Mouse (Mus musculus) intestine, postnatal 0 days (tissue): ENCODE data around the gene Shc3. TPM values are rescaled to one million over a fixed set of nuclear protein-coding genes. Genes with fewer than 3 reads are reported as not detected.
A peak's percentile ranks its signal among the peaks of the same experiment; 100 is the strongest.

Source experiments
- ATAC-seq: fragments of 200-750 bp; cut with Nextera tagmentation; 2 replicates; pipeline ENCODE4 v1.8.0; 2017; ENCODE audit warnings: mild to moderate bottlenecking, moderate TSS enrichment, moderate library complexity
- H3K27ac ChIP-seq: fragments of 300-500 bp; sonication (generic); 2 replicates; pipeline ENCODE4 v1.5.1; 2014; ENCODE audit warnings: mild to moderate bottlenecking, low read depth, low read length, moderate library complexity
- H3K27me3 ChIP-seq: fragments of 300-500 bp; sonication (generic); replicated peaks from 2 replicates; pipeline ENCODE4 v1.6.1; 2014; ENCODE audit warnings: low read length, mixed read lengths; ENCODE audit not compliant: control insufficient read depth, insufficient read depth
- H3K36me3 ChIP-seq: fragments of 300-500 bp; sonication (generic); 2 replicates; pipeline ENCODE4 v1.6.1; 2014; ENCODE audit warnings: mild to moderate bottlenecking, moderate library complexity; ENCODE audit not compliant: control insufficient read depth, insufficient read depth
- H3K4me1 ChIP-seq: fragments of 300-500 bp; sonication (generic); replicated peaks from 2 replicates; pipeline ENCODE4 v1.6.1; 2014; ENCODE audit warnings: antibody characterized with exemption, low read length, mixed read lengths; ENCODE audit not compliant: control insufficient read depth, insufficient read depth
- H3K4me2 ChIP-seq: fragments of 300-500 bp; sonication (generic); replicated peaks from 2 replicates; pipeline ENCODE4 v1.6.1; 2014; ENCODE audit warnings: low read depth, mild to moderate bottlenecking, moderate library complexity
- H3K4me3 ChIP-seq: fragments of 300-500 bp; sonication (generic); 2 replicates; pipeline ENCODE4 v1.5.1; 2014; ENCODE audit warnings: low read depth, low read length
- H3K9ac ChIP-seq: fragments of 300-500 bp; sonication (generic); 2 replicates; pipeline ENCODE4 v1.6.1; 2014; ENCODE audit warnings: mild to moderate bottlenecking, low read depth, low read length
- H3K9me3 ChIP-seq: fragments of 300-500 bp; sonication (generic); 2 replicates; pipeline ENCODE4 v1.6.1; 2016; ENCODE audit warnings: mixed run types; ENCODE audit not compliant: control insufficient read depth
- CTCF ChIP-seq: sonication (generic); IDR thresholded peaks from 2 replicates; pipeline ENCODE4 v1.5.1; 2016; ENCODE audit warnings: low read depth, mild to moderate bottlenecking, control low read depth, antibody characterized with exemption, moderate library complexity
- WGBS: fragments of 180-500 bp; shearing (Covaris S2); extraction: QIAGEN DNeasy Blood & Tissue Kit; methylation state at CpG from one replicate; pipeline ENCODE4 v1.1.7; 2014; 5-methylcytosine and 5-hydroxymethylcytosine counted together
- polyA plus RNA-seq: library from polyadenylated mRNA; unstranded; fragments of >200 nt; fragmentation: Nextera tagmentation; extraction: Ambion mirVana; gene quantifications from 2 replicates; pipeline ENCODE4 v1.2.1, GENCODE M21; 2015

The Shc3 gene
- polyA plus RNA-seq, 1 experiment from 2014 or later: 0.17 TPM

DNA sequence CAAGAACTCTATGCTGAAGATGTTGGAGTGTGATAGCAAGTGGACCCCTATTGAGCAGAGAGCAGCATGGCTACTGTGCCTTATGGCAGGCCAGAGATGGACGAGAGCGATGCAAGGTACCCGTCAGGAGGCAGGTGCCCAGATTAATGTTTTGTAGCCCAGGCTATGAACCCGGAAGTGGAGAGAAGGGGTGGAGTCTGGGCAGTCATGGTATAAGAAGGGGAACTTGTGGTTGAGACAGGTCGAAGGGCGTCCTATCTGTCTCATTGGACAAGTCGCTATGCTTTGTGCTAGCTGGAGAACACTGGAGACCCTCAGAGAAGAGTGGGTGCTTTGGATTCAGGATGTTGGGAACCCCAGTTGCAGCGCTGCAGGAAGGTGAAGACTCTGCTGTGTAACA lies 30.9 kb upstream of the Shc3 start:
- Histone ChIP-seq H3K36me3 (no peaks in the 10 kb centered on the region), H3K9me3 (no peaks in the 10 kb centered on the region), H3K27ac (no peak overlapping the region), H3K4me2 (no peak overlapping the region), H3K4me3 (no peak overlapping the region), H3K4me1 (peaks cover 4% of the 10 kb centered on the region; the same call in 1 of the 2 replicates), H3K9ac (no peak overlapping the region), H3K27me3 (no peaks in the 10 kb centered on the region)
- ATAC-seq: no peak
- TF ChIP-seq CTCF: no peak
- WGBS: 85% methylated on average over 8 of the region's 8 CpGs

DNA sequence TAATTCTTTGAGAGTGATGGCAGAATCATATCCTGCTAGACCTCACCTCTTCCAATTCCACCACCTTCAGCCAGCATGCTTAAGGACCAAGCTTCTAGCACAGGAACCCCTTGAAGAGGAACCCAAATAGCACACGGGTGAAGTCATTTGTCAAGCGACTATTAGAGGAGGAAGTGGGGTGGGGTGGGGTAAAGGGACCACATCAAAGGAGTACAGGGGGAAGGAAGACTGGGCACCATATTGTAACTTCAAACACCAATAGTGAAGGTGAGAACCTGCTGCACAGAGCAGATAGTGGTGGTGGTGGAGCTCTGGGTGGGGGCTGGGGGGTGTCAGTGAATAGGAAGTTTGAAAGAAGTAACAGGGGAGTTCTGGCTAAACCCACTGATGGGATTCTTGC lies 28.8 kb upstream of the Shc3 start:
- no peak overlapping the region for H3K27ac ChIP-seq
- H3K4me1 ChIP-seq: no peaks in the 10 kb centered on the region
- TF ChIP-seq CTCF: no peak
- no peak overlapping the region for H3K9ac ChIP-seq
- peaks cover 7% of the 10 kb centered on the region; the same call in 1 of the 2 replicates for H3K27me3 ChIP-seq
- H3K9me3 ChIP-seq: no peaks in the 10 kb centered on the region
- 45% methylated on average over 2 of the region's 2 CpGs for WGBS
- H3K4me2 ChIP-seq: no peak overlapping the region
- H3K36me3 ChIP-seq: no peaks in the 10 kb centered on the region
- no peak overlapping the region for H3K4me3 ChIP-seq
- ATAC-seq: no peak

DNA sequence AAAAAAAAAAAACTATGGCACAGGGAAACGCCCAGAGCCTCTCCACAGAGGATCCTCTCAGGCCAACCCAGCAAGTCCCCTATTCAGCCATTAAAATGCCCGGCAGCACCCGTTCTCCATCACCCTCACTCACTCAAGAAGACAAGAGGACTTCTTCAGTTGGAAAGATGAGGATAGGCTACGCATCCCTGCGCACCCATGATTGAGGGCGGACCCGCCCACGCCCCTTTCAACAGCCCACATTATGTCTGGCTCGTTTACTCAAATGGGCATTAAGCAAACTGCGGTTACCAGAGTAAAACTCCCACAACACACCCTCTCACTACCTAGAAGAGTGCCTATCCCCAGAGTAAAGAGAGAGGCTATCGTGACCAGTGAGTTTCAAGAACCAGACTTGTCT lies 26.2 kb upstream of the Shc3 start:
- Histone ChIP-seq H3K36me3 (no peaks in the 10 kb centered on the region), H3K4me1 (no peaks in the 10 kb centered on the region), H3K9ac (no peak overlapping the region), H3K27ac (no peak overlapping the region), H3K4me2 (no peak overlapping the region), H3K27me3 (peaks cover 12% of the 10 kb centered on the region; the same call in 1 of the 2 replicates), H3K9me3 (no peaks in the 10 kb centered on the region), H3K4me3 (peak overlapping the region; percentile 25; the same call in 1 of the 2 replicates)
- TF ChIP-seq CTCF: no peak
- ATAC-seq: no peak
- 38% methylated on average over 11 of the region's 11 CpGs for WGBS

DNA sequence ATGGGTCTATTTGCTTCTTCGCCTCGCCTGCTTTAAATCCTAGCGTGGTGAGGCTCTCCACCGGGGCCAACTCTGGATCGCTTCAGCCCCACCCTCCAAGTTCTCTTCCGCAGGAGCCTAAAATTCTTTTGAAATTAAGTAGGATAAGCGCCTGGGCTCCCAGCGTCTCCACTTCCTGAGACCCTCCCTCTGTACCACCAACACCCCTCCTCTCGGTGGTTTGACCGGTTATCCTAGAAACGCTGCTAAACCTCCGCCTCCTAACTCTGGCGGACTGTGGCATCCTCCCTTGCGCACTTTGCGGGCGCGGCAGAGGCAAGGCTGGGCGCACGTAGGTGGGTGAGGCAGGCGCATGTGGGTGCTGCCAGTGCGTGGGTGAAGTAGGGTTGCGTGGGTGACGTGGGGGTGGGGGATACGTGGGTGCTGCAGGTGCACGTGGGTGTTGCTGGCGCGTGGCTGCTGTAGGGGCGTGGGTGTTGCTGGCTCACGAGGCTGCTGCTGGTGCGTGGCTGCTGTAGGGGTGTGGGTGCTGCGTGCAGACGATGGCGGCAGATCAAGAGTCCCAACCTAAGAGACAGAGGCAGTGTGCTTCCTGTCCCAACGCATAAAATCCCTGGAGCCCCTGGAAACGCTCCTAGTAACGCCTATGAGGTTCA lies 25.6 kb upstream of the Shc3 start:
- Histone ChIP-seq H3K9ac (no peak overlapping the region), H3K27ac (no peak overlapping the region), H3K4me3 (peak overlapping the region; percentile 25; the same call in 1 of the 2 replicates), H3K9me3 (no peaks in the 10 kb centered on the region), H3K4me2 (peak overlapping the region; percentile 67), H3K36me3 (no peaks in the 10 kb centered on the region), H3K27me3 (peaks cover 12% of the 10 kb centered on the region; the same call in 1 of the 2 replicates), H3K4me1 (no peaks in the 10 kb centered on the region)
- TF ChIP-seq CTCF: no peak
- under 1% methylated on average over 36 of the region's 36 CpGs for WGBS
- no peak for ATAC-seq

DNA sequence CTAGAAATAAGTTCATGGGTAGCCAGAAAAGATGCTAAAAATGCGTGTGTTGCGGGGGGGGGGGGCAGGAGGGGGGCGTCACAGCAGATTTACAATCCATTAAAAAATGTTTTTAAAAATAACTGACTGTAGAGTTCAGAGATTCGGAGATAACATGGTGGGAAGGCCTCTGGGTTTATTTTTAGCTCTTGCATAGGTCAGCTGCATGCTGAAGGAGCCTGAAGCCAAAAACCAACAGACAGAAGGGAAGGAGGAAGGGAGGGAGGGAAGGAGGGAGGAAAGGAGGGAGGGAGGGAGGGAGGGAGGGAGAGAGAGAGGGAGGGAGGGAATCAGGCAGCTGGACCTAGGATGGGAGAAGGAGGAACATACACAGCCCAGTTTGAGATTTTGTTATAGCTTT lies 18.8 kb upstream of the Shc3 start:
- H3K4me2 ChIP-seq: no peak overlapping the region
- 44% methylated on average over 4 of the region's 4 CpGs for WGBS
- no peak overlapping the region for H3K4me3 ChIP-seq
- TF ChIP-seq CTCF: no peak
- H3K9ac ChIP-seq: no peak overlapping the region
- no peak for ATAC-seq
- H3K27me3 ChIP-seq: 0 out of 2 replicates have a peak, but pooled peaks cover 4% of the 10 kb centered on the region
- H3K36me3 ChIP-seq: no peaks in the 10 kb centered on the region
- no peaks in the 10 kb centered on the region for H3K4me1 ChIP-seq
- H3K27ac ChIP-seq: no peak overlapping the region
- H3K9me3 ChIP-seq: no peaks in the 10 kb centered on the region

DNA sequence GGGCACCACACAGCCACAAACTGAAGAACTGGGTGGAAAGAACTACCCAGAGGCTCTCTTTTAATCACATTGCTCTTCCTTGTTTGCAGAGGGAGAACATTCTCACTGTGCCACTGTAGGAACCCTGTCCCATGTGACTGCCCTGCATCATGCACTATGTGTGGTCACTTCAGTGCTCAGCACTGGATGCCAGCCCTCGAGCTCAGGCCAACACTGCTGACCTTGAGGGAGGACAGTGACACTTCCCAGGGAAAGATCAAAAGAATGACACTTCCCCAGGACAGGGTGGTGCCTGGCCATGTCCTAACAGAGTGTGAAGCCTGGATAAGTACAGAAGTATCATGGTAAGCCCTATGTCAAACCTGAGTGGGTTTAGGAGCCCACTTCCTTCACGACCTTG lies 13.0 kb upstream of the Shc3 start:
- Histone ChIP-seq H3K4me1 (no peaks in the 10 kb centered on the region), H3K9me3 (no peaks in the 10 kb centered on the region), H3K4me3 (no peak overlapping the region), H3K4me2 (no peak overlapping the region), H3K36me3 (no peaks in the 10 kb centered on the region), H3K9ac (no peak overlapping the region), H3K27ac (no peak overlapping the region), H3K27me3 (no peaks in the 10 kb centered on the region)
- no peak for TF ChIP-seq CTCF
- ATAC-seq: no peak
- WGBS: 46% methylated on average over 2 of the region's 2 CpGs
